Mouse (Mus musculus): ENCODE measurements at regions not wholly inside any gene's neighbourhood (a gene's known extent, or its start where the extent isn't known, plus 50 kb on each side); places are given as distances from the start of the nearest gene placed in this dataset.

- H3K4me1 ChIP-seq (replicated peaks) = no peaks in the 10 kb centered on the region
- no peak overlapping the region for H3K27ac ChIP-seq
- no peak overlapping the region for H3K4me2 ChIP-seq
- no peaks in the 10 kb centered on the region for H3K27me3 ChIP-seq
- ATAC-seq (ENCODE audit: low FRiP score) = 0 out of 2 replicates have a peak, but pooled peaks have one; percentile 39
- H3K36me3 ChIP-seq = no peaks in the 10 kb centered on the region
- H3K9me3 ChIP-seq = no peaks in the 10 kb centered on the region
- no peak overlapping the region for H3K4me3 ChIP-seq
- WGBS = 36% methylated on average over 3 of the region's 3 CpGs
- H3K9ac ChIP-seq = no peak overlapping the region
Observed at GRCm38 (mm10) chr16:65160286-65160685, 54.6 kb upstream of the Htr1f start.

GRCm38 (mm10) chr16:65155536-65155935, 49.9 kb upstream of the Htr1f start:
- H3K9me3 ChIP-seq = no peaks in the 10 kb centered on the region

More at GRCm38 (mm10) chr16:65155536-65155935, 49.9 kb upstream of the Htr1f start:
- H3K9ac ChIP-seq = no peak overlapping the region
- no peaks in the 10 kb centered on the region for H3K4me1 ChIP-seq (replicated peaks)
- 71% methylated on average over 1 of the region's 1 CpGs for WGBS
- no peaks in the 10 kb centered on the region for H3K36me3 ChIP-seq
- H3K4me2 ChIP-seq = no peak overlapping the region
- no peaks in the 10 kb centered on the region for H3K27me3 ChIP-seq
- H3K4me3 ChIP-seq = no peak overlapping the region
- no peak for ATAC-seq (ENCODE audit: low FRiP score)
- H3K27ac ChIP-seq = no peak overlapping the region
